Comparison of ENCODE assay signal across 21 mouse cellular contexts in the genomic region with DNA sequence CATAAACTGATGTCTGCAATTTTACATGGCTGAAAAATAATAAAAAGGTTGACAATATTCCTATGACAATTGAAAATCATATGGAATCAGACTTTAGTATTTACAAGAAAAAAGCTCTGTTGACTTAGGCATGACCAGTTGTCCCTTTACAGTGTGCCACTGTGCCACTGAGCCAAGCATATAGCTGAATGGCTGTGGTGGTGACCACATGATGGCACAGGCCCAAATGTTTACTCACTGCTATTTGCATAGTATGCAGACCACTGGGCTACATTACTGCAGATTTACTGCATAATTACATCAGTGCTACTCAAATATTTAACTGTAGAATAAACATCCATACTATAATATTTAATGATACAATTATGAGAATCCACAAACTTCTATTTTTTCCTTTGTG.
"Had no signal": no experiment of that assay in that cellular context is flagged by ENCODE, and none has a peak within 500 bp of the region (broad histone marks: within the 10 kb centered on the region; RNA-seq: fewer than 3 reads in every experiment).

No protein-coding gene starts in this region.

- DNase-seq: liver, postnatal 0 days; lung, adult 2 months; lung, postnatal 14 days; lung, postnatal 36 days; midbrain, embryonic 14.5 days; retina, postnatal 1 day; right cerebral cortex, adult 18-20 months; right cerebral cortex, postnatal 25 days; right cerebral cortex, postnatal 4 days; spleen, adult 18-20 months; thymus, adult 2 months; thymus, postnatal 25 days; thymus, postnatal 4 days had no signal

- H3K9me3 ChIP-seq: lung, embryonic 15.5 days; megakaryocyte, embryonic 14.5 days; midbrain, embryonic 10.5 days; midbrain, embryonic 12.5 days; neural tube, embryonic 13.5 days; neural tube, embryonic 15.5 days had no signal

- ATAC-seq: liver, postnatal 0 days; lung, postnatal 0 days had no signal

- H3K27ac ChIP-seq: lung, embryonic 15.5 days; midbrain, embryonic 10.5 days; midbrain, embryonic 12.5 days had no signal

- H3K27me3 ChIP-seq: lung, embryonic 15.5 days; midbrain, embryonic 12.5 days; neural tube, embryonic 13.5 days; neural tube, embryonic 15.5 days had no signal

- H3K36me3 ChIP-seq: lung, embryonic 15.5 days; midbrain, embryonic 10.5 days; midbrain, embryonic 12.5 days; neural tube, embryonic 13.5 days; neural tube, embryonic 15.5 days had no signal

- H3K4me2 ChIP-seq: lung, embryonic 15.5 days; midbrain, embryonic 12.5 days; neural tube, embryonic 13.5 days; neural tube, embryonic 15.5 days had no signal

- H3K9ac ChIP-seq: liver, postnatal 0 days; lung, embryonic 15.5 days; midbrain, embryonic 12.5 days; neural tube, embryonic 13.5 days; neural tube, embryonic 15.5 days had no signal

- H3K4me3 ChIP-seq: lung, embryonic 15.5 days; megakaryocyte, embryonic 14.5 days; midbrain, embryonic 10.5 days; midbrain, embryonic 12.5 days; myocyte; neural tube, embryonic 13.5 days; neural tube, embryonic 15.5 days had no signal

- H3K4me1 ChIP-seq: midbrain, embryonic 10.5 days had no signal
